Mouse (Mus musculus) inflammation-experienced regulatory T-cells, adult 16 weeks (primary cell): ENCODE measurements around the gene Rabep1. TPM values are rescaled to one million over a fixed set of nuclear protein-coding genes. Genes with fewer than 3 reads are reported as not detected.

Experiments used
- polyA plus RNA-seq: library from polyadenylated mRNA; unstranded; fragments of 100-300 nt; shearing (Covaris generic); gene quantifications from one replicate; pipeline ENCODE4 v1.2.1, GENCODE M21; 2017

The Rabep1 gene
- polyA plus RNA-seq, result 14.9 TPM

DNA sequence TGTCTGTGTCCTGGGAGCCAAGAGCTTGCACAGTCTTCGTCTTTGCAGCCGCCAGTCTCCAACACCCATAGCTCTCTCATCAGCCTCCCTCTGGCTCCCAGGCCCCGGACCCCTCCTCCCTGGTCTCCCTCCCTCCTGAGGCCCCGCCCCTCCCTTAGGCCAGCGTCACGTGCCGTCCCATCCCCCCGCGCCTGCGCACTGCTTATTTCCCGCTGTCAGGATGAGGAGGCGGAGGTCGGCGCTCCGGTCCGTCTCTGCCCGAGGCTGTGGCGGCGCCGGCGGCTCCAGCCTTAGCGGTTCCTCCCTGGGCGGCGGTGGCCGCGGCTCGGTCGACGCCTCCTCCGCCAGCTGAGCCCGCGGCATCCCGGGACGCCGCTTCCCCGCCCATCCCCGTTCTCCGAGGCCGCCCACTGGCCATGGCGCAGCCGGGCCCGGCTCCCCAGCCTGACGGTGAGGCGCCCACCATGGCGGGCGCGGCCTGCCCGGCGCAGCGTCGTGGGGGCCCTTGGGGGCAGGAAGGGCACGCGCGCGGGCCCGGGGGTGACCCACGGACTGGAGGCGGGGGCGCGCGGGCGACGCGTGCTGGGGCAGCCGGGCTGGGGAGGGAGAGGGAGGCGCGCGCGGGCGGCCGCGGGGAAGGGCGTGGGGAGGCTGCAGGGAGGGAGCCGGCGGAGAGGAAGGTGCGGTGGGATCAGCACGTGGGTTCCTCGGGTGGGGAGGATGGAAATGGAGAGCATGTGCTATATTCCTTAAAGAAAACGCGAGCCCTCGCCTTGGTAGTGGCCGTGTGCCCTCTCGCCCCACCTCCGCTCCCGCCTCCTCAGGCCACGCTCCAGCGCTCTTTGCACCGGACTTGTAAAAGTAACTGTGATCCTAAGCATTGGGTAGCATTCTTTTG is at the start of gene Rabep1:
Gene Rabep1, plus strand, starts transcription at position 220 of the 898 bp plus-strand sequence.

GRCm38 (mm10) chr11:70812365-70812764 is 32.2 kb upstream of the Rabep1 start, which contains the start of gene Scimp:
Gene Scimp, minus strand, starts transcription at chr11:70812586.

GRCm38 (mm10) chr11:70969821-70970559 is 125.4 kb downstream of the Rabep1 start, which contains the start of the genes Nup88 and Rpain:
Gene Nup88, minus strand, starts transcription at chr11:70969973.
Gene Rpain, plus strand, starts transcription at chr11:70970213.

DNA sequence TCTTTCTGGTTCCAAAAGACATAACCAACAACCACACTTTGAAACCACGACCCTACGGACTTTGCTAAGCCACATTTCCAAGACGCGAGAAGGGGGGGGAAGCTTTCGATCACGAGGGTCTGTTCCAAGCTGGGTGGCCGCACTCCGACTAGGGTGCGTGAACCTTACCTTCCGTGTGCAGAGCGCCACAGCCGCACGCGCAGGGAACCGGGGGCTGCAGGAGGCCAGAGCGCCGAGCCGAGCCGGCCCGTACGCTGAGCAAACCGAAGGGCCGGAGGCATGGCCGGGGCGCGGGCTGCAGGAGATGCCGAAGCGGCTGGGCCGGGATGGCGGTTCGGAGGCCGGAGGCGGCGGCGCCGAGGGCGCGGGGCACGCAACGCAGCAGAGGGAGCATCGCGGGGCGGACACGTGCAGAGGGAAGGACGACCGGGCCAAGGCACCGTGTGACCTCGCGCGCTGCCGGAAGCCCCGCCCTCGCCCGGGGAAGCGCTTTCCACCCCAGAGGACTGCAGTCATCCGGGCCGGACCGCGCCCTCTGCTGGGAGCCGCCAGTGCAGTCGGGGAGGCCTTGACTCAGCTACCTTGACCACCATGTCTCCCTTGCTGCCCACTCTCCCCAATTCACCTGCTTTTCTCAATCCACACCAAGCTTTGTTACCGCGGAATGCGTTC is 138.1 kb downstream of the Rabep1 start, which contains the start of gene C1qbp:
Gene C1qbp, minus strand, starts transcription at position 470 of the 672 bp plus-strand sequence.

Other genes with a start within 250 kb of the Rabep1 start
- 0.52 TPM for gene 4930544D05Rik, start 228.9 kb upstream of the Rabep1 start, polyA plus RNA-seq
- gene Chrne, start 225.6 kb upstream of the Rabep1 start, polyA plus RNA-seq, result 0.65 TPM
- gene Gp1ba, start 205.7 kb upstream of the Rabep1 start, polyA plus RNA-seq, result 0.21 TPM
- gene Rnf167, start 197.5 kb upstream of the Rabep1 start, polyA plus RNA-seq, result 466 TPM
- gene Slc25a11, start 197.3 kb upstream of the Rabep1 start, polyA plus RNA-seq, result 190 TPM
- gene Pfn1, start 190.1 kb upstream of the Rabep1 start, polyA plus RNA-seq, result 4,689 TPM
- gene Eno3, start 187.6 kb upstream of the Rabep1 start, polyA plus RNA-seq, result 20.6 TPM
- 87.0 TPM for gene Spag7, start 175.4 kb upstream of the Rabep1 start, polyA plus RNA-seq
- 64.2 TPM for gene Camta2, start 156.7 kb upstream of the Rabep1 start, polyA plus RNA-seq
- gene Inca1, start 144.6 kb upstream of the Rabep1 start, polyA plus RNA-seq, result 0.37 TPM
- 0.59 TPM for gene Kif1c, start 144.2 kb upstream of the Rabep1 start, polyA plus RNA-seq
- 7.7 TPM for gene Zfp3, start 80.6 kb upstream of the Rabep1 start, polyA plus RNA-seq
- 0.94 TPM for gene Scimp, start 32.2 kb upstream of the Rabep1 start, polyA plus RNA-seq
- gene Nup88, start 125.2 kb downstream of the Rabep1 start, polyA plus RNA-seq, result 123 TPM
- gene Rpain, start 125.4 kb downstream of the Rabep1 start, polyA plus RNA-seq, result 93.3 TPM
- 25.8 TPM for gene C1qbp, start 138.2 kb downstream of the Rabep1 start, polyA plus RNA-seq
- gene Dhx33, start 159.7 kb downstream of the Rabep1 start, polyA plus RNA-seq, result 24.0 TPM
- gene Mis12, start 174.8 kb downstream of the Rabep1 start, polyA plus RNA-seq, result 55.4 TPM
- 98.2 TPM for gene Derl2, start 175.1 kb downstream of the Rabep1 start, polyA plus RNA-seq
- gene 6330403K07Rik, start 188.7 kb downstream of the Rabep1 start, polyA plus RNA-seq, result 21.0 TPM